Mouse (Mus musculus) small intestine, adult 2 months (tissue): ENCODE measurements around the gene Tmem45b. TPM values are rescaled to one million over a fixed set of nuclear protein-coding genes. Genes with fewer than 3 reads are reported as not detected.

Experiments
- H3K27ac ChIP-seq: fragments of 200-500 bp; 2 replicates; pipeline ENCODE4 v1.5.1; 2012; ENCODE audit warnings: low read depth, low read length, control low read depth, inconsistent platforms; ENCODE audit not compliant: insufficient read depth
- H3K27me3 ChIP-seq: fragments of 200-500 bp; 2 replicates; pipeline ENCODE4 v1.6.1; 2012; ENCODE audit warnings: mild to moderate bottlenecking, moderate library complexity, low read length, inconsistent platforms; ENCODE audit not compliant: control insufficient read depth, insufficient read depth
- H3K36me3 ChIP-seq: fragments of 200-500 bp; 2 replicates; pipeline ENCODE4 v1.6.1; 2012; ENCODE audit warnings: mild to moderate bottlenecking, low read length, control low read depth, inconsistent platforms; ENCODE audit not compliant: control insufficient read depth, insufficient read depth
- H3K4me1 ChIP-seq: fragments of 200-500 bp; 2 replicates; pipeline ENCODE4 v1.6.1; 2012; ENCODE audit warnings: low read length, inconsistent platforms, mixed read lengths; ENCODE audit not compliant: control insufficient read depth, insufficient read depth, insufficient read length
- H3K4me3 ChIP-seq: fragments of 200-500 bp; 2 replicates; pipeline ENCODE4 v1.5.1; 2012; ENCODE audit warnings: low read depth, mild to moderate bottlenecking, control low read depth, inconsistent platforms, low read length, moderate library complexity
- CTCF ChIP-seq: fragments of 200-500 bp; IDR thresholded peaks from 2 replicates; pipeline ENCODE4 v1.5.1; 2012; ENCODE audit warnings: low read depth, mild to moderate bottlenecking, control low read depth, inconsistent platforms, low read length, moderate library complexity, mixed read lengths; ENCODE audit not compliant: insufficient replicate concordance, insufficient read length; ENCODE audit errors: extremely low read depth
- POLR2A ChIP-seq: fragments of 200-500 bp; IDR thresholded peaks from 2 replicates; pipeline ENCODE4 v1.6.1; 2012; ENCODE audit warnings: low read depth, mild to moderate bottlenecking, control low read depth, inconsistent platforms, low read length, moderate library complexity
- WGBS: fragments of 180-500 bp; shearing (Covaris S2); methylation state at CpG from one replicate; pipeline ENCODE4 v1.1.7; 2018; 5-methylcytosine and 5-hydroxymethylcytosine counted together
- polyA plus RNA-seq: library from polyadenylated mRNA; depleted of rRNA; stranded (reverse); fragments of >200 nt; gene quantifications from 2 replicates; pipeline ENCODE4 v1.2.3, GENCODE M21; 2012

Gene Tmem45b
- polyA plus RNA-seq, 1 experiment: 335 TPM

DNA sequence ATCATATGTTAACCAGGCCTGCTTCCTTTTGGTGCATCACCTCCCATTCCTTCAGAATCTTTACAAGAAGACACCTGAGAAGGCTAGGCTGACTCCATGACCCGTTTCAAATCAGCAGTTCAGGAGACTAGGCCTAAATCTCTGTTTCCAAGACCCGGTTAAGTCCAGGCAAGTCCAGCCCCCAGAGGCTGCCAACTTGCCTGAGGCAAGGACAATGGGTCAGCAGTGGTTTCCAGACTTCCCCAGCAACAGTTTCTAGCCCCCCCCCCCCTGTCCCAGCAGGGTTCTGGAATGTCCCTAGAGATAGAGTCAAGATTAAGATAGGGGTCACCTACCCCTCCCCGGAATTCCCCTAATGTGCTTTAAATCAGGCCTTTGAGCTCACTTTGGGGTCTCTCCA is 22.8 kb downstream of the Tmem45b start:
- Histone ChIP-seq H3K27me3 (no peaks in the 10 kb centered on the region), H3K27ac (no peak overlapping the region), H3K4me3 (no peak overlapping the region), H3K36me3 (no peaks in the 10 kb centered on the region), H3K4me1 (peaks cover 13% of the 10 kb centered on the region; the same call in 1 of the 2 replicates)
- 90% methylated on average over 3 of the region's 3 CpGs for WGBS
- TF ChIP-seq CTCF (no peak), POLR2A (no peak)

DNA sequence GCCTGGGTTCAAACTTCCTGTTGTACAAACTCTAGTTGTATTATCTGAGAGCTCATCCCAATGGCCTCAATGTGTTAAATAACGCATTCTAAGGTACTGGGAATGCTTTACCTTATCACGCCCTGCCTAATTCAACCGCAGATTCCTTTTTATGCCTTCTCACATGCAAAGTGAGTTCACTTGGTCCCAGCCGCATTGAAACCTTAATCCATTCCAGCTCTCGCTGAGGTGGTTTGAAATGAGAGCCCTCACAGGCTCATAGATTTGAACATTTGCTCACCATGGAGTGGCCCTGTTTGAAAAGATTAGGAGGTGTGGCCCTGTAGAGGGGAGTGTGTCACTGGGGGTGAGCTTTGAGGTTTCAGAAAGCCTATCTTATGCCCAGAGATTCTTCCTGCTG is 23.9 kb downstream of the Tmem45b start:
- WGBS: 88% methylated on average over 5 of the region's 5 CpGs
- Histone ChIP-seq H3K27me3 (no peaks in the 10 kb centered on the region), H3K36me3 (no peaks in the 10 kb centered on the region), H3K4me1 (peaks cover 18% of the 10 kb centered on the region; the same call in 1 of the 2 replicates), H3K4me3 (no peak overlapping the region), H3K27ac (peak overlapping the region; percentile 23)
- TF ChIP-seq CTCF: no peak
- no peak for TF ChIP-seq POLR2A

- Histone ChIP-seq H3K27me3 (no peaks in the 10 kb centered on the region), H3K27ac (no peak overlapping the region), H3K36me3 (peaks cover 3% of the 10 kb centered on the region; the same call in 1 of the 2 replicates), H3K4me3 (no peak overlapping the region), H3K4me1 (peaks cover 19% of the 10 kb centered on the region; the same call in 1 of the 2 replicates)
- 81% methylated on average over 5 of the region's 6 CpGs for WGBS
- TF ChIP-seq POLR2A: no peak
- TF ChIP-seq CTCF: no peak
Measured at GRCm38 (mm10) chr9:31439341-31439740, 24.9 kb downstream of the Tmem45b start.

DNA sequence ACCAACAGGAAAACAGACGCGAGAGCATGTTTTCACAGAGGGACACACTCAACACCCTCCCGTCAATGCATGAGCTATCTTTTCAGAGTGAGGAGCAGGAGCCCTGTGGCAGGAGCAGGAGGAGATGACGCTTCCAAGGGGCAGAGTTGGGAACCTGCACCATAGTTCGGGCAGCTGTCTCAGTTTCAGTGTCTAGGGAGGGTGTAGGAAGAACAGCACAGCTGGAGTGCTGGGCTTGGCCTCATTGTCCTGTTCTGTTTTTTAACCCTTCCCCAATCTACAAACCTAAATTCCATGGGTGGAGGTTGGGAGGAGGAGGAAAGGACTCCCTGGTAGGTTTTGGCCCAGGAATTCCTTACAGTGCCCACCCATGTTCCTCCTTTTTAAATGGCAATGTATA is 25.4 kb downstream of the Tmem45b start:
- peak overlapping the region; percentile 70 for H3K27ac ChIP-seq
- H3K4me3 ChIP-seq: no peak overlapping the region
- no peak for TF ChIP-seq POLR2A
- no peak for TF ChIP-seq CTCF
- H3K4me1 ChIP-seq: peaks cover 21% of the 10 kb centered on the region; the same call in 1 of the 2 replicates
- peaks cover 3% of the 10 kb centered on the region; the same call in 1 of the 2 replicates for H3K36me3 ChIP-seq
- H3K27me3 ChIP-seq: no peaks in the 10 kb centered on the region
- WGBS: 30% methylated on average over 5 of the region's 5 CpGs

- H3K27ac ChIP-seq: peak overlapping the region; percentile 77; the same call in 1 of the 2 replicates
- WGBS: 28% methylated on average over 7 of the region's 7 CpGs
Measured at GRCm38 (mm10) chr9:31437861-31438260, 26.4 kb downstream of the Tmem45b start.

GRCm38 (mm10) chr9:31435415-31435814 is 28.8 kb downstream of the Tmem45b start:
- no peak overlapping the region for H3K4me3 ChIP-seq
- WGBS: 67% methylated on average over 8 of the region's 8 CpGs
- H3K4me1 ChIP-seq: peaks cover 24% of the 10 kb centered on the region
- no peaks in the 10 kb centered on the region for H3K27me3 ChIP-seq
- H3K36me3 ChIP-seq: peaks cover 3% of the 10 kb centered on the region; the same call in 1 of the 2 replicates
- TF ChIP-seq POLR2A (no peak), CTCF (no peak)
- H3K27ac ChIP-seq: peak overlapping the region; percentile 42; the same call in 1 of the 2 replicates

More at GRCm38 (mm10) chr9:31437861-31438260, 26.4 kb downstream of the Tmem45b start:
- Histone ChIP-seq H3K4me3 (no peak overlapping the region), H3K36me3 (peaks cover 3% of the 10 kb centered on the region; the same call in 1 of the 2 replicates), H3K4me1 (peaks cover 24% of the 10 kb centered on the region; the same call in 1 of the 2 replicates), H3K27me3 (no peaks in the 10 kb centered on the region)
- TF ChIP-seq CTCF (no peak), POLR2A (no peak)

DNA sequence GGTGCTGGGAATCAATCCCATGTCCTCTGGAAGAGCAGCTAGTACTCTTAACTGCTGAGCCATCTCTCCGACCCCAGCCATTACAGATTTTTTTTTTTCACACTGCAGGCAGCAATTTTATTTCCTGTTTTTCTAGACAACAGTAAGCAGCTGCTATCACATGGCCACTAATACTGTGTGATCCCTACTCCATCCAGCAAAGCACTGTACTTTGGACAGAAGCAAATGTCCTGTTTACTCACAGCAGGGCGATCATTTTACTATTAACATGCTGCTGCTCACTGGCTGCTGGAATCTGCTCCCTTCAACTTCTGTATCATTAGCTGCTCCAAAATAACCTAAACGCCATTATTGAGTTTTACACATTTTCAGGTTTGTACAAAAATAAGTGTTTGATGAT is 30.8 kb downstream of the Tmem45b start:
- H3K4me1 ChIP-seq: peaks cover 18% of the 10 kb centered on the region
- H3K36me3 ChIP-seq: peaks cover 8% of the 10 kb centered on the region
- H3K27me3 ChIP-seq: no peaks in the 10 kb centered on the region
- WGBS: 27% methylated on average over 3 of the region's 3 CpGs
- no peak overlapping the region; the same call in 1 of the 2 replicates for H3K27ac ChIP-seq
- no peak overlapping the region for H3K4me3 ChIP-seq
- TF ChIP-seq POLR2A (no peak), CTCF (no peak)
